Mouse (Mus musculus) CH12.LX (cell line): ENCODE results near the gene H2-T24.

Experiments used
- CTCF ChIP-seq, 2 experiments: IDR thresholded peaks in 1 of 2; conservative IDR thresholded peaks in 1 of 2; 2 replicates each; pipeline ENCODE4 v1.5.1; 2011 to 2012; ENCODE audit warnings: low read depth in 2 of 2, low read length in 2 of 2, improper control_type of control experiment in 1 of 2, inconsistent platforms in 1 of 2, mild to moderate bottlenecking in 1 of 2, moderate library complexity in 1 of 2
- IRF4 ChIP-seq: IDR thresholded peaks from 2 replicates; pipeline ENCODE4 v1.6.1; 2014; ENCODE audit warnings: low read depth, mild to moderate bottlenecking, inconsistent platforms, low read length, improper control_type of control experiment
- JUN ChIP-seq: IDR thresholded peaks from 2 replicates; pipeline ENCODE4 v1.6.1; 2011; ENCODE audit warnings: low read depth, mild to moderate bottlenecking, low read length, improper control_type of control experiment, moderate library complexity; ENCODE audit not compliant: insufficient read depth
- MAFK ChIP-seq: IDR thresholded peaks from 2 replicates; pipeline ENCODE4 v1.6.1; 2011; ENCODE audit warnings: low read length, improper control_type of control experiment; ENCODE audit not compliant: insufficient replicate concordance
- MAX ChIP-seq: IDR thresholded peaks from 2 replicates; pipeline ENCODE4 v1.6.1; 2011; ENCODE audit warnings: low read length, improper control_type of control experiment
- MEF2A ChIP-seq: IDR thresholded peaks from 2 replicates; pipeline ENCODE4 v1.6.1; 2014; ENCODE audit warnings: low read depth, mild to moderate bottlenecking, inconsistent platforms, low read length, improper control_type of control experiment, borderline replicate concordance
- MXI1 ChIP-seq: IDR thresholded peaks from 2 replicates; pipeline ENCODE4 v1.6.1; 2011; ENCODE audit warnings: mild to moderate bottlenecking, low read depth, low read length, improper control_type of control experiment
- POLR2A ChIP-seq: IDR thresholded peaks from 2 replicates; pipeline ENCODE4 v1.6.1; 2011; ENCODE audit warnings: low read depth, mild to moderate bottlenecking, improper control_type of control experiment, low read length
- POLR2AphosphoS2 ChIP-seq: IDR thresholded peaks from 2 replicates; pipeline ENCODE4 v1.6.1; 2011; ENCODE audit warnings: low read depth, low read length, improper control_type of control experiment
- TCF12 ChIP-seq: IDR thresholded peaks from 2 replicates; pipeline ENCODE4 v1.6.1; 2014; ENCODE audit warnings: low read depth, mild to moderate bottlenecking, inconsistent platforms, low read length, improper control_type of control experiment
- ZNF384 ChIP-seq: IDR thresholded peaks from 2 replicates; pipeline ENCODE4 v1.6.1; 2012; ENCODE audit warnings: low read depth, low read length, improper control_type of control experiment, inconsistent platforms

DNA sequence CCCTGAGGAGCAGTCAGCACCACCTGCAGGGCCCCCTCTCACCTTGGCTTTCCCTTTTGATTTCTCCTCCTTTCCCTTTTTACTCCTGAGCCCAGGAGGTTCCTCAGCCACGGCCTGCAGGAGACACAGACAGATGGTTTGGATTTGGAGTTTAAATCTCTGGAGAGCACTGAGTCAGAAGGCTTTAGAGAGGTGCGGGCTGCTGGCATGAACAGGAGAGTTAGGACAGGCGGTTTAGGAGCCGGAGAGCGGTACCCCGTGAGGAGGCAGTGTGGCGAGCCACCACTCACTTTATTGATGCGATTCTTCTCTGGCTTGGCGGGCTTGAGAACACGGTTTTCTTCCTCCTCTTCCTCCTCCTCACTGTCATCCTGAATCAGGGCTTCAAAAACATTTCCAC lies 57.1 kb downstream of the H2-T24 start:
- TF ChIP-seq MXI1 (no peak), POLR2AphosphoS2 (no peak), POLR2A (no peak), IRF4 (no peak), CTCF (conservative IDR thresholded peaks at IDR 0.05 in 1 of 2, IDR thresholded peaks at IDR 0.05 in 1 of 2; ENCODE audit: low read depth in 2 of 2, low read length in 2 of 2) (no peak), MAFK (no peak), MAX (no peak), MEF2A (no peak), JUN (no peak), ZNF384 (no peak), TCF12 (no peak)
